Mouse (Mus musculus): ENCODE measurements around the gene Ntrk2. TPM values are rescaled to one million over a fixed set of nuclear protein-coding genes. Genes with fewer than 3 reads are reported as not detected.

Ntrk2 gene
- not detected in 2 replicates for total RNA-seq (2023)

DNA sequence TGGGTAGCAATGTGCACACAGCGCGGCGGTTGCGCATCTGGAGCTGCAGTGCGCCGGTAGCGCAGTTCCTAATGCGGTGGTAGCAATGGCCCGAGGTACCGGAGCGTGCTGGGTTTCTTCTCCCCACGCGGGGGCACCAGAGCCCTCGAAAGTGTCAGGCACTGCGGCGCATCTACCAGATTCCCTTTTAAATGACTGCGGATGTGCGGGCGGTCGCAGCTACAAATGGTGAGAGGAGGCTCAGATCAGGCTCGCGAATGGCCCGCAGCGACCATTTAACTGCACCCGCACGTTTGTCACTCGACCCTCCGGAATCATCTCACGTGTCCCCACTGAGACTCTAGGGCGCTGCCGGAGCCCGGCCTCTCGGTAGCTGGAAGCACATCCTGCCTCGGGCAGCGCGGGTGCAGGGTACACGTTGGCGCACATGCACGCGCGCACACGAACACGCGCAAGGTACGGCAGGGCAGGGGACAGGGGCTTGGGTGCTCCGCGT is at the start of gene Ntrk2:
Gene Ntrk2, plus strand, starts transcription at position 173 of the 496 bp plus-strand sequence.

Other genes starting within 250 kb of the Ntrk2 start
- gene Slc28a3, start 195.7 kb upstream of the Ntrk2 start, total RNA-seq (2023): not detected in 2 replicates

All from neutrophil, adult 65 days (primary cell).